Mouse (Mus musculus): ENCODE results near the gene Pcgf2.

- TF ChIP-seq GATA1 (IDR thresholded peaks at IDR 0.05; ENCODE audit: borderline replicate concordance, low read length) = no peak
- TF ChIP-seq CTCF (IDR thresholded peaks at IDR 0.05; ENCODE audit: low read depth, low read length) = no peak
- TF ChIP-seq GATA2 (IDR thresholded peaks at IDR 0.05; ENCODE audit: borderline replicate concordance, low read depth, low read length) = no peak
- TF ChIP-seq POLR2AphosphoS5 (IDR thresholded peaks at IDR 0.05; ENCODE audit: insufficient replicate concordance, low read depth, low read length) = no peak
Observed at GRCm38 (mm10) chr11:97742591-97742990, 42.3 kb upstream of the Pcgf2 start.
